8 mouse cellular contexts compared by ENCODE assay signal in the genomic region with DNA sequence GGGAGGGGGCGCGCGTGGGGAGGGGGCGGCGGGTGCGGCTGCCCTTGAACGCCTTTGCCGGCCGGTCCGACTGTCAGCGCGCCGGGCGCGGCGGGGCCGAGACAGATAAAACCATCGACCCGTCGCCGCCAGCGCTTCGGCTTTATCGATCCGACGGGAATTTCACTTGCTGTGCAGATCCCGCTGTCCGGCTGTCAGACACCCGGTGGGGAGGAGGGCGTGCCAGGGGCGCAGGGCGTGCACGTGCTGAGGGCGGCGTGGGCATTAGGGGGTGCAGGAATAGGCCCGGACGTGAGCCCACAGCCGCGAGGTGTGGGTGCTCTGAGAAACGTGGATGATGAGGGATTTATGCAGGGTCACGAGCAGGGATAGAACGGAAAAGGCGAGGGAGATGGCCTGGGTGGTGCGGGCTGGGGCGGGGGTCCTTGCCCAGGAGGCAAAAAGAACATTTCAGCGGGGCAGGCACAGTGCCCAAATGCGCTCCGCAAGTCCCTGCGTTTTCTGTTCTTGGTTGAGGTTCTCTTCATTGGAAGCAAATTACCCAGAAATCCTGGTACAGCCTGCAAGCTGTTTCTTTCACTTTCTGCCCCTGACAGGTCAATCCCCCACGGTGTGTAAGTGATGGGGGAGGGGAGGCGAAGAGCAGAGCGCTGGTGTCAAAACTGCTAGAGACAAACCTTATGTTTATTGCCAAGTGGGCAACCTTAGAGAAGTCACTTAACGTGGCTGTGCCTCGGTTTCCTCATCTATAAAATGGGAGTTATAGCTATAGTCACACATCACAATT. TPM values are rescaled to one million over a fixed set of nuclear protein-coding genes. Genes with fewer than 3 reads are reported as not detected.
DNase-seq lines count a peak whose midpoint lies in the region; ATAC-seq and TF ChIP-seq lines count a peak whose summit lies in the region.

No protein-coding gene starts in this region.

- no peak for TF ChIP-seq EP300 in CH12.LX (IDR thresholded peaks at IDR 0.05; ENCODE audit: low read length)
- TF ChIP-seq EP300 in lung, postnatal 0 days (IDR thresholded peaks at IDR 0.05): no peak

- H3K9me3 ChIP-seq in CH12.LX (replicated peaks; ENCODE audit: low read length): peaks cover 2% of the 10 kb centered on the region
- no peaks in the 10 kb centered on the region for H3K9me3 ChIP-seq in forebrain, postnatal 0 days (ENCODE audit: low read length)
- H3K9me3 ChIP-seq in lung, postnatal 0 days (ENCODE audit: low read length): no peaks in the 10 kb centered on the region

- no peaks in the 10 kb centered on the region for H3K79me2 ChIP-seq in CH12.LX (replicated peaks; ENCODE audit: control insufficient read depth, extremely low read depth, insufficient read depth, poor library complexity, severe bottlenecking)

- DNase-seq in adrenal gland, postnatal 25 days: peak; percentile 42
- DNase-seq in adrenal gland, adult 2 months: no peak
- DNase-seq in CH12.LX (ENCODE audit: extremely low read depth): no peak
- peak; percentile 15 for DNase-seq in forebrain, postnatal 0 days
- DNase-seq in lung, postnatal 0 days (ENCODE audit: low spot score): no peak
- no peak for DNase-seq in frontal cortex, postnatal 36 days (ENCODE audit: low spot score in 2 of 2)
- DNase-seq in cerebellum, adult 18-20 months: no peak

- no peak overlapping the region for H3K4me2 ChIP-seq in CH12.LX (ENCODE audit: insufficient read depth, low read depth, poor library complexity, severe bottlenecking)
- H3K4me2 ChIP-seq in forebrain, postnatal 0 days (ENCODE audit: low read depth): peak overlapping the region; percentile 68
- peak overlapping the region; percentile 89 for H3K4me2 ChIP-seq in lung, postnatal 0 days (replicated peaks; ENCODE audit: low read depth, low read length)

- no peak overlapping the region for H3K27ac ChIP-seq in CH12.LX (ENCODE audit: insufficient read depth, low read depth)
- H3K27ac ChIP-seq in forebrain, postnatal 0 days (ENCODE audit: low read depth, low read length): no peak overlapping the region
- H3K27ac ChIP-seq in lung, postnatal 0 days (ENCODE audit: low read length): no peak overlapping the region

- no peak overlapping the region for H3K9ac ChIP-seq in CH12.LX (ENCODE audit: insufficient read depth, low read depth)
- H3K9ac ChIP-seq in forebrain, postnatal 0 days: peak overlapping the region; percentile 48
- no peak overlapping the region for H3K9ac ChIP-seq in lung, postnatal 0 days (replicated peaks; ENCODE audit: low read depth)

- H3K27me3 ChIP-seq in CH12.LX (replicated peaks): peaks cover 1% of the 10 kb centered on the region
- H3K27me3 ChIP-seq in forebrain, postnatal 0 days (ENCODE audit: insufficient read depth, low read length): peaks cover 38% of the 10 kb centered on the region
- peaks cover 20% of the 10 kb centered on the region; the same call in 1 of the 2 replicates for H3K27me3 ChIP-seq in lung, postnatal 0 days (replicated peaks; ENCODE audit: insufficient read depth, low read length)

- in situ Hi-C loops in CH12.LX (cut with MboI; ENCODE audit: low pct_ligation_motif_present, low pct_unique_long_range_greater_than_20kb, low sequenced_read_pairs): no loop called here

- dilution Hi-C loops in CH12.LX (cut with MboI; ENCODE audit: extremely low pct_ligation_motif_present, extremely low pct_unique_long_range_greater_than_20kb, low sequenced_read_pairs): no loop called here

- 4% methylated on average over 54 of the region's 54 CpGs for WGBS in forebrain, postnatal 0 days
- 8% methylated on average over 43 of the region's 54 CpGs for WGBS in lung, postnatal 0 days

- TF ChIP-seq RAD21 in CH12.LX (IDR thresholded peaks at IDR 0.05; ENCODE audit: low read depth, low read length): no peak

- H3K4me1 ChIP-seq in CH12.LX (ENCODE audit: control insufficient read depth in 1 of 2, insufficient read depth in 2 of 2): peaks cover 22 to 45% of the 10 kb centered on the region in 2 experiments
- no peaks in the 10 kb centered on the region for H3K4me1 ChIP-seq in forebrain, postnatal 0 days (ENCODE audit: insufficient read depth)
- H3K4me1 ChIP-seq in lung, postnatal 0 days (ENCODE audit: insufficient read depth, low read depth, low read length): 0 out of 2 replicates have a peak, but pooled peaks cover 7% of the 10 kb centered on the region

- no peak overlapping the region for H3K4me3 ChIP-seq in CH12.LX (replicated peaks in 1 of 3; ENCODE audit: low read depth in 2 of 3, low read length in 2 of 3, poor library complexity in 1 of 3)
- peak overlapping the region; percentile 37 for H3K4me3 ChIP-seq in forebrain, postnatal 0 days (ENCODE audit: low read depth, low read length)
- H3K4me3 ChIP-seq in lung, postnatal 0 days (ENCODE audit: low read depth, low read length): peak overlapping the region; percentile 41

- ATAC-seq in forebrain, postnatal 0 days: no peak
- no peak for ATAC-seq in lung, postnatal 0 days
- no peak for ATAC-seq in megakaryocyte progenitor cell, adult 5-6 weeks (replicated peaks; ENCODE audit: poor library complexity)

- no peak for TF ChIP-seq POLR2A in CH12.LX (IDR thresholded peaks at IDR 0.05; ENCODE audit: low read depth, low read length)

- TF ChIP-seq CTCF in CH12.LX (conservative IDR thresholded peaks at IDR 0.05 in 1 of 2, IDR thresholded peaks at IDR 0.05 in 1 of 2; ENCODE audit: low read depth in 2 of 2, low read length in 2 of 2): no peak
- TF ChIP-seq CTCF in forebrain, postnatal 0 days (IDR thresholded peaks at IDR 0.05; ENCODE audit: low read depth): no peak
- no peak for TF ChIP-seq CTCF in lung, postnatal 0 days (IDR thresholded peaks at IDR 0.05)

- H3K36me3 ChIP-seq in CH12.LX (replicated peaks in 1 of 2; ENCODE audit: control insufficient read depth in 1 of 2, insufficient read depth in 1 of 2, low read length in 1 of 2): no peaks in the 10 kb centered on the region
- no peaks in the 10 kb centered on the region for H3K36me3 ChIP-seq in forebrain, postnatal 0 days (ENCODE audit: insufficient read depth)
- no peaks in the 10 kb centered on the region for H3K36me3 ChIP-seq in lung, postnatal 0 days (ENCODE audit: insufficient read depth, low read length)

TF ChIP-seq in CH12.LX, 34 proteins besides CTCF, POLR2A, EP300 and RAD21:
- TF ChIP-seq ZKSCAN1 (IDR thresholded peaks at IDR 0.05; ENCODE audit: borderline replicate concordance, low read depth, low read length) (no peak), CHD2 (IDR thresholded peaks at IDR 0.05; ENCODE audit: low read length) (peak; percentile 16; the same call in 1 of the 2 replicates)

RNA-seq across cellular contexts. Expression of a gene that starts 52.5 kb away (rescaled TPM):
- total RNA-seq in adrenal gland, postnatal 25 days (2021): 4.8 and 4.9 TPM in 2 replicates
- total RNA-seq in adrenal gland, adult 2 months (2021): 1 to 10 TPM; 2.2 to 2.8 TPM
- polyA plus RNA-seq in adrenal gland, adult 2 months (2012; rRNA removed): 6.1 and 6.7 TPM in 2 replicates
- total RNA-seq in CH12.LX (2012; rRNA removed): not detected in 2 replicates
- total RNA-seq in CH12.LX (2014; rRNA removed): not detected in 2 replicates
- polyA plus RNA-seq in CH12.LX (2012; ENCODE audit: insufficient read length, low read depth): 0.18 TPM in 1 of 2 replicates, not detected in the other
- total RNA-seq in forebrain, postnatal 0 days (2014; rRNA removed): 1.5 and 1.8 TPM in 2 replicates
- 2.0 and 2.5 TPM in 2 replicates for polyA plus RNA-seq in forebrain, postnatal 0 days (2015; fragmentation: Nextera tagmentation; extraction: Ambion mirVana)
- 3.8 and 5.0 TPM in 2 replicates for polyA plus RNA-seq in lung, postnatal 0 days (2015; fragmentation: Nextera tagmentation; extraction: Ambion mirVana)
- total RNA-seq in megakaryocyte progenitor cell, adult 5-6 weeks (2015): not detected in 2 replicates
- total RNA-seq in megakaryocyte progenitor cell, adult 5-6 weeks (2017): not detected in 2 replicates

RNA-seq across cellular contexts. Expression of a gene that starts 52.7 kb away (rescaled TPM):
- 86.4 and 94.3 TPM in 2 replicates for total RNA-seq in adrenal gland, postnatal 25 days (2021)
- total RNA-seq in adrenal gland, adult 2 months (2021): 10 to 100 TPM; 57.3 to 75.3 TPM
- 172 and 232 TPM in 2 replicates for polyA plus RNA-seq in adrenal gland, adult 2 months (2012; rRNA removed)
- total RNA-seq in CH12.LX (2012; rRNA removed) (0.50 and 1.1 TPM in 2 replicates), CH12.LX (2014; rRNA removed) (1.4 and 1.5 TPM in 2 replicates)
- 1.00 and 1.2 TPM in 2 replicates for polyA plus RNA-seq in CH12.LX (2012; ENCODE audit: insufficient read length, low read depth)
- total RNA-seq in forebrain, postnatal 0 days (2014; rRNA removed): 9.8 and 11.6 TPM in 2 replicates
- polyA plus RNA-seq in forebrain, postnatal 0 days (2015; fragmentation: Nextera tagmentation; extraction: Ambion mirVana): 10.5 and 12.4 TPM in 2 replicates
- polyA plus RNA-seq in lung, postnatal 0 days (2015; fragmentation: Nextera tagmentation; extraction: Ambion mirVana): 23.5 and 27.6 TPM in 2 replicates
- total RNA-seq in megakaryocyte progenitor cell, adult 5-6 weeks (2015): 6.2 and 8.5 TPM in 2 replicates
- 1.7 and 4.9 TPM in 2 replicates for total RNA-seq in megakaryocyte progenitor cell, adult 5-6 weeks (2017)

Comparison
In these comparisons a context has a peak if more than half of its experiments do, and no peak if none do; other contexts are left out.
1. DNase-seq: peak in adrenal gland, postnatal 25 days (single experiment) and forebrain, postnatal 0 days (single experiment); none in adrenal gland, adult 2 months (single experiment), CH12.LX (single experiment), lung, postnatal 0 days (single experiment), frontal cortex, postnatal 36 days (0 of 2) and cerebellum, adult 18-20 months (0 of 2).
2. H3K4me3 ChIP-seq: peak in forebrain, postnatal 0 days (single experiment) and lung, postnatal 0 days (single experiment); none in CH12.LX (0 of 3).